Mouse (Mus musculus) embryonic facial prominence, embryonic 15.5 days (tissue): Measurements from ENCODE around the gene Tulp2. TPM values are rescaled to one million over a fixed set of nuclear protein-coding genes. Genes with fewer than 3 reads are reported as not detected.
"Not testable (repeated sequence)": the region's sequence is repeated elsewhere in the genome, so short reads cannot be mapped to it uniquely, and the experiment has no call there.

Experiments
- ATAC-seq: fragments of 200-750 bp; cut with Nextera tagmentation; 2 replicates; pipeline ENCODE4 v1.8.0; 2017; ENCODE audit warnings: low read depth, moderate TSS enrichment; ENCODE audit not compliant: insufficient number of reproducible peaks, low FRiP score, low TSS enrichment
- H3K27ac ChIP-seq: fragments of 300-500 bp; sonication (generic); replicated peaks from 2 replicates; pipeline ENCODE4 v1.5.1; 2015; ENCODE audit warnings: mild to moderate bottlenecking, inconsistent platforms
- H3K27me3 ChIP-seq: fragments of 300-500 bp; sonication (generic); 2 replicates; pipeline ENCODE4 v1.6.1; 2015; ENCODE audit warnings: inconsistent platforms
- H3K36me3 ChIP-seq: fragments of 300-500 bp; sonication (generic); 2 replicates; pipeline ENCODE4 v1.6.1; 2015; ENCODE audit warnings: mild to moderate bottlenecking, inconsistent platforms
- H3K4me1 ChIP-seq: fragments of 300-500 bp; sonication (generic); 2 replicates; pipeline ENCODE4 v1.6.1; 2015; ENCODE audit warnings: inconsistent platforms
- H3K4me2 ChIP-seq: fragments of 300-500 bp; sonication (generic); replicated peaks from 2 replicates; pipeline ENCODE4 v1.6.1; 2015; ENCODE audit warnings: mild to moderate bottlenecking, inconsistent platforms
- H3K4me3 ChIP-seq: fragments of 300-500 bp; sonication (generic); replicated peaks from 2 replicates; pipeline ENCODE4 v1.5.1; 2015; ENCODE audit warnings: mild to moderate bottlenecking, inconsistent platforms
- H3K9ac ChIP-seq: fragments of 300-500 bp; sonication (generic); 2 replicates; pipeline ENCODE4 v1.6.1; 2015; ENCODE audit warnings: inconsistent platforms
- H3K9me3 ChIP-seq: fragments of 300-500 bp; sonication (generic); replicated peaks from 2 replicates; pipeline ENCODE4 v1.6.1; 2016; ENCODE audit warnings: inconsistent platforms
- WGBS: fragments of 180-500 bp; shearing (Covaris S2); methylation state at CpG from one replicate; pipeline ENCODE4 v1.1.7; 2015; 5-methylcytosine and 5-hydroxymethylcytosine counted together
- polyA plus RNA-seq: library from polyadenylated mRNA; unstranded; fragments of >200 nt; fragmentation: Nextera tagmentation; extraction: Ambion mirVana; gene quantifications from 2 replicates; pipeline ENCODE4 v1.2.1, GENCODE M21; 2015

Gene Tulp2
- polyA plus RNA-seq, 1 experiment from 2014 or later, result 1.8 TPM

DNA sequence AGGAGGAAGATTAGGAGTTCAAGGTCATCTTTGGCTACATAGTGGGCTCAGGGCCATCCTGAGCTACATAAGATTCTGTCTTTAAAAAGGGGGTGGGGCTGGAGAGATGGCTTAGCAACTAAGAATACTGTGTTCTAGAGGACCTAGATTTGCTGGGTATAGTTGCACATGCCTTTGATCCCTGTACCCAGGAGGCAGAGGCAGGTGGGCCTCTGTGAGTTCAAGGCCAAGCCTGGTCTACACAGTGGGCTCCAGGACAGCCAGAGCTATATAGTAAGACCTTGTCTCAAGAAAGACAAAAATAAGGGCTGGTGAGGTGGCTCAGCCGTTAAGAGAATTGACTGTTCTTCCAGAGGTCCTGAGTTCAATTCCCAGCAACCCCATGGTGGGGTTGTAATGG is 31.7 kb upstream of the Tulp2 start:
- Histone ChIP-seq H3K9ac (no peak overlapping the region), H3K36me3 (peaks cover 57% of the 10 kb centered on the region), H3K9me3 (no peaks in the 10 kb centered on the region), H3K4me3 (no peak overlapping the region), H3K4me1 (no peaks in the 10 kb centered on the region), H3K27ac (no peak overlapping the region), H3K27me3 (no peaks in the 10 kb centered on the region), H3K4me2 (no peak overlapping the region)
- no peak for ATAC-seq
- WGBS, result 87% methylated on average over 1 of the region's 1 CpGs

- no peak for ATAC-seq
- Histone ChIP-seq H3K9ac (no peak overlapping the region), H3K4me1 (peaks cover 4% of the 10 kb centered on the region; the same call in 1 of the 2 replicates), H3K36me3 (peaks cover 52% of the 10 kb centered on the region), H3K4me2 (no peak overlapping the region), H3K9me3 (no peaks in the 10 kb centered on the region), H3K27me3 (no peaks in the 10 kb centered on the region), H3K4me3 (no peak overlapping the region), H3K27ac (no peak overlapping the region)
- WGBS, result 54% methylated on average over 23 of the region's 23 CpGs
Observed at GRCm38 (mm10) chr7:45451344-45451982, 30.2 kb upstream of the Tulp2 start.

GRCm38 (mm10) chr7:45454971-45455370 is 26.7 kb upstream of the Tulp2 start:
- peaks cover 27% of the 10 kb centered on the region for H3K4me1 ChIP-seq
- H3K4me2 ChIP-seq, result no peak overlapping the region
- no peak overlapping the region for H3K27ac ChIP-seq
- H3K27me3 ChIP-seq, result no peaks in the 10 kb centered on the region
- 90% methylated on average over 15 of the region's 15 CpGs for WGBS
- ATAC-seq, result no peak
- H3K9ac ChIP-seq, result no peak overlapping the region
- no peak overlapping the region for H3K4me3 ChIP-seq
- peaks cover 54% of the 10 kb centered on the region for H3K36me3 ChIP-seq
- H3K9me3 ChIP-seq, result no peaks in the 10 kb centered on the region

DNA sequence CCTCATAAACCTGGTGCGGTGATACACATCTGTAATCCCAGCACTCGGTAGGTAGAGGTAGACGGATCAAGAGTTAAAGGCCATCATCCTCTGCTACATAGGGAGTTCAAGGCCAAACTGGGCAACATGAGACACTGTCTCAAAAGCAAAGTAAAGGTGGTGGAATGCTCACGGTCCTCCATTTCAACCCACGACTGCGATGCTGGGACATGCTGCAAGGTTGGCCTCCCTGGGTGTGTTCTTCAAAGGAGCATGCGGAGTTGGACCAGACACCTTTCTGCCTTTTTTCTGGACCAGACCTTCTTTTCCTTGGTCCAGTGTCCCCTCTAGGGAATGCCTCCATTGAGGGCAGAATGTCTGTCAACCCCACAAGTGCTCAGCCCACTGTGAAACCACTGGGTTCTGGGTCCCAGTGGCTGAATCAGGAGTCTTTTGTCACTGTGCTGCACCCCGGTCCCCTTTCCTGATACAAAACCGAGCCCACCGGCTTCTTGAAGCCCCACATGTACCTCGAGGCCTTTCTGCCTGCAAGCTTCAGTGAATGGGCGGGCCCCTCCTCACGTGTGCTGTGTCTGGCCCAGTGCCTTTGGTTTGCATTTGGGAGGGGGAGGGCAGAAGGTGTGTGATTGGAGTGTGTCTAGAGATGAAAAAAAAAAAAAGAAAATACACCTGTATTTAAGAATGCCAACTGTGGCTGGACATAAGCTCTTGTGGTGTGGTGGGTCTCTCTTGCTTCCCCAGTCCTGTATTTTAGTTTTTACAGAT is 25.6 kb upstream of the Tulp2 start:
- no peaks in the 10 kb centered on the region for H3K27me3 ChIP-seq
- H3K4me2 ChIP-seq, result no peak overlapping the region
- peaks cover 38% of the 10 kb centered on the region for H3K4me1 ChIP-seq
- ATAC-seq, result no peak
- no peak overlapping the region for H3K9ac ChIP-seq
- peaks cover 50% of the 10 kb centered on the region for H3K36me3 ChIP-seq
- 60% methylated on average over 13 of the region's 13 CpGs for WGBS
- H3K27ac ChIP-seq, result peak overlapping the region; percentile 17; the same call in 1 of the 2 replicates
- no peaks in the 10 kb centered on the region for H3K9me3 ChIP-seq
- H3K4me3 ChIP-seq, result no peak overlapping the region

- peak overlapping the region; percentile 71 for H3K27ac ChIP-seq
Observed at GRCm38 (mm10) chr7:45456721-45457203, 24.9 kb upstream of the Tulp2 start.

DNA sequence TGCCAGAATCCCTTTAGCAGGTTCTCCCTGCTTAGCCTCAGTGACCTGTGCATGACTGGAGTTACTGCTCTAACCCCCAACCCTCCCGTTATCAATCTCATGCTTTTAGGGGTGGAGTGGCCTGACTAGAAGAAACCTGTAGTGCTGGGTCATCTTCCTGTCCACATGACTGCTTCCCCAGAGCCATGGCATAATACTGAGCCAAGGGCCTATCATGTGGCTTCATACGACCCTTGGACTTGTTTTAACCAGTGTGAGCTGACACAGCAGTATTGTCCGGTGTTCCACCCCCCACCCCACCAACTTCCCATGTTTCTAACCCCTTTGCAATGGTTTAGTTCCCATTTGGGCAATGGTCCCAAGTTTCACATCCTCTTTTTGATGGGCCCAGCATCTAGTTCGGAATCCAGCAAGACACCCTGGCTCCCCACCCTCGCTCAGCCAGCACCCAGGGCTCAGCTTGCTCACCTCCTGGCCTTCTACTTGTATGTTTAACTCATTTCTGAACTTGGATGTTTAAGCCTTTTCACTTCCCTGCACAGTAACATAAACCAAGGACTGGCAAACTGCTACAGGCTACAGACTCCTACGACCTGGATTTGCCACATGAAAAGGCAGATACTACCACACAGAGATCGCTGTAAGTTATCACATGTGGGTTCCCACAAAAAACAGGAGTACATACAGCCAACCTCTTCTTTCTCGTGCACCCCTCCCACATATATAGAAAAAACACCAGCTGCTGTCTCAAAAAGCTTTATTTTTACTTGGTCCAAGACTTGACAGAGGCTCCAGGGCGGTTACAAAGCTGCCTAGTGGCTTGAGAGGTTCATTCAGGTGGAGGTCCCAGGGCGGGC is 24.2 kb upstream of the Tulp2 start:
- no peak for ATAC-seq

More at GRCm38 (mm10) chr7:45456721-45457203, 24.9 kb upstream of the Tulp2 start:
- Histone ChIP-seq H3K27me3 (no peaks in the 10 kb centered on the region), H3K4me1 (peaks cover 43% of the 10 kb centered on the region), H3K4me3 (peak overlapping the region; percentile 77), H3K36me3 (peaks cover 48% of the 10 kb centered on the region), H3K9me3 (no peaks in the 10 kb centered on the region), H3K9ac (no peak overlapping the region), H3K4me2 (peak overlapping the region; percentile 72; the same call in 1 of the 2 replicates)
- 45% methylated on average over 9 of the region's 9 CpGs for WGBS
- ATAC-seq, result no peak

GRCm38 (mm10) chr7:45458748-45459563 is 22.7 kb upstream of the Tulp2 start:
- peaks cover 46% of the 10 kb centered on the region for H3K4me1 ChIP-seq
- H3K27ac ChIP-seq, result peak overlapping the region; percentile 95
- peak overlapping the region; percentile 72 for H3K4me2 ChIP-seq
- WGBS, result under 1% methylated on average over 43 of the region's 43 CpGs
- no peaks in the 10 kb centered on the region for H3K27me3 ChIP-seq
- no peaks in the 10 kb centered on the region for H3K9me3 ChIP-seq
- peaks cover 47% of the 10 kb centered on the region for H3K36me3 ChIP-seq
- H3K4me3 ChIP-seq, result peak overlapping the region; percentile 77
- peak; percentile 74 for ATAC-seq
- peak overlapping the region; percentile 65 for H3K9ac ChIP-seq

More for the DNA sequence above, 24.2 kb upstream of the Tulp2 start:
- H3K36me3 ChIP-seq, result peaks cover 44% of the 10 kb centered on the region
- peak overlapping the region; percentile 77 for H3K4me3 ChIP-seq
- no peaks in the 10 kb centered on the region for H3K9me3 ChIP-seq
- H3K9ac ChIP-seq, result no peak overlapping the region
- H3K4me1 ChIP-seq, result peaks cover 46% of the 10 kb centered on the region
- peak overlapping the region; percentile 71 for H3K27ac ChIP-seq
- peak overlapping the region; percentile 72 for H3K4me2 ChIP-seq
- 56% methylated on average over 10 of the region's 10 CpGs for WGBS
- H3K27me3 ChIP-seq, result no peaks in the 10 kb centered on the region

DNA sequence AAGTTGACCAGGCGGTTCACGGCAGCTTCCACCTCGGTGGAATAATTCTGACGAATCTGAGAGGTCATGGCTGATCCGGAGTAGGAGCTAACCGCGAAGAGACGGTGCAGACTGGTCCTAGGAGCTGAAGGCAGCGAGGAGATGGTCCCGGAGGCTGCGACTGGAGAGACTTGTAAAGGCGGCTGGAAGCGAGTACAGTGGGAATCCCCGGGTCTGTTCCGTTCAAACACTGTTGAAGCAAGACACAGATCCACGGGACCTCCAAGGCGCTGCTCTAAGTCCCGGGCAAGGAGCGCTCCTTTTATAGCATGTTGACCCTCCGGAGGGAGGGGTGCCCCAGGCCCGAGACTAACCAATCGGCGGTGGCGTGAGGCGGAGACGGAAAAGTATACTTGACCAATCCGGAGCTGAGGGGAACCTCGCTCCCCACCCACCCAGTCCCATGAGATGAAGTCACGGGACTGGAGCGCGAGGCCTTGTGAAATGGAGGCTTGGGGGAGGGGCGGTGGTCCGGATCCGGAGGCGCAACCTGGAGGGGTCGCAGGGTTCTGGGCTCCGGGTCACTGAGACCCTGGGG is 22.0 kb upstream of the Tulp2 start, which contains the start of gene Ftl1:
Ftl1 (minus strand) TSS at position 321 of the 577 bp plus-strand sequence.
- H3K4me1 ChIP-seq, result peaks cover 46% of the 10 kb centered on the region
- H3K27me3 ChIP-seq, H3K9me3 ChIP-seq: not testable (repeated sequence)
- H3K36me3 ChIP-seq, result peaks cover 47% of the 10 kb centered on the region
- H3K9ac ChIP-seq, result peak within 1 kb of the TSS; percentile 65
- WGBS, result under 1% methylated on average over 30 of the region's 37 CpGs
- peak within 1 kb of the TSS; percentile 95 for H3K27ac ChIP-seq
- H3K4me2 ChIP-seq, result peak within 1 kb of the TSS; percentile 72
- peak; percentile 96 for ATAC-seq
- peak within 1 kb of the TSS; percentile 77 for H3K4me3 ChIP-seq

DNA sequence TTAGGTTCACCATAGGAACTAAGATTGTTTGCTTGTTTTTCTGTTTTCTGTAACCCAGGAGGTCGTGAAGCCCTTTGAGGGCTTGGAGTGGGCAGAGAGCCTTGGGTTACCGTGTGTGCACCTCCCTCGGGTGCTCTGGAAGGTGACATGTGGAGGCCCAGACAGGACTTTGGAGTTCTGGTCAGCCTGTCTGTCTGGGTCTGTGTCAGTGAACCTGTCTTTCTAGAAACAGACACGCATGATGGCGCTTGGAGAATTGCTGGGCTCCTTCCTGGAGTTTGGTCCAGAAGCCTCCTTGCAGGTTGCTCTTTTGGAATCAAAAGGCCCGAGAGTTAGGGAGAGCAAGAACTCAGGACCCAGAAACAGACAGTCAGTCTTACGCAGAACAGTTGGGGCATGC is 21.3 kb upstream of the Tulp2 start:
- 74% methylated on average over 7 of the region's 7 CpGs for WGBS
- H3K9ac ChIP-seq, result no peak overlapping the region

DNA sequence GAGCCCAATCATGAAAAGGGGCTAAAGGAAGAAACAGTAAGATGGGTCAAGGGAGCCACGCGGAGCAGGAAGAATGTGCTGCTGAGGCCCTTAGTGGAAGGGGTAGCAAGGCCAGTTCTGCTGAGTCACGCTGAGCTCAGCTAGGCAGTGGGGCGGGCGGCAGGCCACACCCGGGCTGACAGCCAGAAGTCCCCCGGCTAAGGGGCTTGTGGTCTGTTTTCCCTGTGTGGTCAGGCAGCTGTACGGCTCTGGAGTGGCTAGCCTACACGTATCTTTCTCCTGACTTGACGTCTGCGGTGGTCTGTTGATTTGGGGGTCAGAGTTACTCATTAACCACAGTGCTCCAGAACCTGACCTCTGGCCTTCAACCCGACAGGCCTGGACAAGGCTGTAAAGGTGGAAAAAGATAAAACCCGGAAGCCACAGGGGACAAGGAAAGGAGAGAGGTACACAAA is 20.8 kb upstream of the Tulp2 start:
- Histone ChIP-seq H3K27ac (peak overlapping the region; percentile 91), H3K27me3 (no peaks in the 10 kb centered on the region), H3K36me3 (peaks cover 44% of the 10 kb centered on the region), H3K4me2 (0 out of 2 replicates have a peak overlapping the region, but pooled peaks have one; percentile 54), H3K9me3 (no peaks in the 10 kb centered on the region), H3K4me1 (peaks cover 53% of the 10 kb centered on the region), H3K4me3 (peak overlapping the region; percentile 77), H3K9ac (no peak overlapping the region)
- ATAC-seq, result 0 out of 2 replicates have a peak, but pooled peaks have one; percentile 9
- 21% methylated on average over 13 of the region's 13 CpGs for WGBS

More for the DNA sequence above, 21.3 kb upstream of the Tulp2 start:
- H3K4me3 ChIP-seq, result peak overlapping the region; percentile 77
- no peaks in the 10 kb centered on the region for H3K27me3 ChIP-seq
- ATAC-seq, result no peak
- peaks cover 48% of the 10 kb centered on the region for H3K4me1 ChIP-seq
- peak overlapping the region; percentile 54 for H3K4me2 ChIP-seq
- peaks cover 47% of the 10 kb centered on the region for H3K36me3 ChIP-seq
- peak overlapping the region; percentile 91 for H3K27ac ChIP-seq
- H3K9me3 ChIP-seq, result no peaks in the 10 kb centered on the region
